Mouse (Mus musculus) forebrain, embryonic 13.5 days (tissue): ENCODE data around the gene Irf2bp2. TPM values are rescaled to one million over a fixed set of nuclear protein-coding genes. Genes with fewer than 3 reads are reported as not detected.

Source experiments
- ATAC-seq: fragments of 200-750 bp; cut with Nextera tagmentation; 2 replicates; pipeline ENCODE4 v1.8.0; 2017
- H3K27ac ChIP-seq: fragments of 300-500 bp; sonication (generic); 2 replicates; pipeline ENCODE4 v1.5.1; 2015; ENCODE audit warnings: inconsistent platforms, mild to moderate bottlenecking, moderate library complexity
- H3K27me3 ChIP-seq: fragments of 300-500 bp; sonication (generic); 2 replicates; pipeline ENCODE4 v1.6.1; 2015; ENCODE audit warnings: mild to moderate bottlenecking, inconsistent platforms
- H3K36me3 ChIP-seq: fragments of 300-500 bp; sonication (generic); 2 replicates; pipeline ENCODE4 v1.6.1; 2015; ENCODE audit warnings: mild to moderate bottlenecking, inconsistent platforms; ENCODE audit not compliant: poor library complexity, severe bottlenecking
- H3K4me1 ChIP-seq: fragments of 300-500 bp; sonication (generic); 2 replicates; pipeline ENCODE4 v1.6.1; 2015; ENCODE audit warnings: inconsistent platforms
- H3K4me2 ChIP-seq: fragments of 300-500 bp; sonication (generic); 2 replicates; pipeline ENCODE4 v1.6.1; 2015; ENCODE audit warnings: inconsistent platforms, mild to moderate bottlenecking, moderate library complexity
- H3K4me3 ChIP-seq: fragments of 300-500 bp; sonication (generic); 2 replicates; pipeline ENCODE4 v1.5.1; 2015; ENCODE audit warnings: mild to moderate bottlenecking, inconsistent platforms
- H3K9ac ChIP-seq: fragments of 300-500 bp; sonication (generic); 2 replicates; pipeline ENCODE4 v1.6.1; 2015; ENCODE audit warnings: mild to moderate bottlenecking, inconsistent platforms
- H3K9me3 ChIP-seq: fragments of 300-500 bp; sonication (generic); replicated peaks from 2 replicates; pipeline ENCODE4 v1.6.1; 2016; ENCODE audit warnings: inconsistent platforms
- WGBS: fragments of 180-500 bp; shearing (Covaris S2); methylation state at CpG from one replicate; pipeline ENCODE4 v1.1.7; 2015; 5-methylcytosine and 5-hydroxymethylcytosine counted together
- polyA plus RNA-seq: library from polyadenylated mRNA; unstranded; fragments of >200 nt; fragmentation: Nextera tagmentation; extraction: Ambion mirVana; gene quantifications from 2 replicates; pipeline ENCODE4 v1.2.1, GENCODE M21; 2015

The Irf2bp2 gene
- polyA plus RNA-seq, 1 experiment from 2014 or later: 8.3 TPM

DNA sequence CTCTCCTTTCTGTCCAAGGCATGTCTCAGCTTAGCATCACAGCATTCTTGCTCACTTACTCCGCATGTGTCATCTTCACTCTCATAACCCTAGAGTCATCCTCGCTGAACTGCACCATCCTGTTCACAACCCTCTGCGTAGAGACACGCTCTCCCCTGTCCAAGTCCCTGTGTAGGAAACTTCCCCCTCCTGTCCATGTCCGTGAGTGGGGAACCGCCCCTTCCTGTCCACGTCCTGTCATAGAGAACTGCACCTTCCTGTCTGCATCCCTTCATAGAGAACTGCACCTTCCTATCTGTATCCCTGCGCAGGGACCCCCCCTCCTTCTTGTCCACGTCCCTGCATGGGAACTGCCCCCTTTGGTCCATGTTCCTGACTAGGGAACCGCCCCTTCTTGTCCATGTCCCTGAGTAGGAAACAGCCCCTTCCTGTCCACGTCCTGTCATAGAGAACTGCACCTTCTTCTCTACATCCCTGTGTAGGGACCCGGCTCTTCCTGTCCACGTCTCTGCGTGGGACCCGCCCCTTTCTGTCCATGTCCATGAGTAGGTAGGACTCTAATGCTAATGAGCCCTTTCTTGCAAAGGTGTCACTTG, 22.6 kb downstream of the Irf2bp2 start:
- Histone ChIP-seq H3K4me1 (peaks cover 33% of the 10 kb centered on the region), H3K27me3 (no peaks in the 10 kb centered on the region), H3K9me3 (no peaks in the 10 kb centered on the region), H3K9ac (no peak overlapping the region), H3K4me2 (no peak overlapping the region), H3K36me3 (no peaks in the 10 kb centered on the region), H3K4me3 (no peak overlapping the region), H3K27ac (no peak overlapping the region)
- no peak for ATAC-seq
- 90% methylated on average over 15 of the region's 15 CpGs for WGBS

DNA sequence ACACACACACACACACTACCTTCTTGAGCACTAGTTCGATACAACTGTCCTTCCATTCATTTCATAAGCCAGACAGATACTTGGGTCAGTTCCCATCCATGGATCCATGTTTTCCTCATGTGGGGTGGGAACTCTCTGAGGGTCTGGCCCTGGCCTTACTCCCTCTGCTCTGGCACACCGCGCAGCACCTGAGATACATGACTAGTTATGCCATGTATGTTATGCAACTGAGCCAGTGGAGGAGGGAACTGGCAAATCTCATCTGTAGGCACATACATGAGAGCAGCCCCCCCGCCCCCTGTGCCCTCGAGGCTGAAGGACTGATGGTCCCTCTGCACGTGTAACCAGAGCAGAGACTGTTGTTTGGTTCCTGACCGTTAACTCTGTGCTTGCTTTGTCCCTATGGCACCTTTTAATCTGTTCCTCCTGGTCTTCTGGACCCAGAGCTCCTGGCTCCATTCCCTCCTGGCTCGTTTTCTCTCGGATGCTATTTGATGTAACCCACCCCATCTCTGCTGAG, 23.2 kb downstream of the Irf2bp2 start:
- ATAC-seq: no peak
- no peak overlapping the region for H3K4me3 ChIP-seq
- H3K9me3 ChIP-seq: no peaks in the 10 kb centered on the region
- no peak overlapping the region for H3K4me2 ChIP-seq
- no peaks in the 10 kb centered on the region for H3K27me3 ChIP-seq
- no peak overlapping the region for H3K9ac ChIP-seq
- 66% methylated on average over 9 of the region's 9 CpGs for WGBS
- H3K36me3 ChIP-seq: no peaks in the 10 kb centered on the region
- H3K27ac ChIP-seq: no peak overlapping the region
- H3K4me1 ChIP-seq: peaks cover 39% of the 10 kb centered on the region

DNA sequence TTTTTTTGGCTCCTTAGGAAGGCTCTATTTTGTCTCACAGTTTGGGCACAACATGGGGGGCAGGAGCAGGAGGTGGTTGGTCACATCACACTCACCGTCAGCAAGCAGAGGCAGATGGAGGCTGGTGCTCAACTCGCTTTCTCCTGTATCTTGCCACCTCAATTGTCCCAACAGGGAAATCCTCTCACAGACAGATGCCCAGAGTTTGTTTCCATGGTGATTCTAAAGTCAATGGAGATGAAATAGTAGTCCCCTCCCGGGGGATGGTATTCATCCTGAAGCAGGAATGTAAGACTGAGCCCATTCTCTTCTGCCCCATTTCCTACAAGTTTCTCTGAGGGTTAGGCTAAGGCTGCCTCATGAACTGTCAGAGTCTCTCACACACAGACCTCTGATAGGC, 23.7 kb downstream of the Irf2bp2 start:
- Histone ChIP-seq H3K9me3 (no peaks in the 10 kb centered on the region), H3K36me3 (no peaks in the 10 kb centered on the region), H3K4me1 (peaks cover 41% of the 10 kb centered on the region), H3K9ac (no peak overlapping the region), H3K4me2 (no peak overlapping the region), H3K4me3 (no peak overlapping the region), H3K27ac (0 out of 2 replicates have a peak overlapping the region, but pooled peaks have one; percentile 54), H3K27me3 (no peaks in the 10 kb centered on the region)
- 22% methylated on average over 3 of the region's 3 CpGs for WGBS
- no peak for ATAC-seq

DNA sequence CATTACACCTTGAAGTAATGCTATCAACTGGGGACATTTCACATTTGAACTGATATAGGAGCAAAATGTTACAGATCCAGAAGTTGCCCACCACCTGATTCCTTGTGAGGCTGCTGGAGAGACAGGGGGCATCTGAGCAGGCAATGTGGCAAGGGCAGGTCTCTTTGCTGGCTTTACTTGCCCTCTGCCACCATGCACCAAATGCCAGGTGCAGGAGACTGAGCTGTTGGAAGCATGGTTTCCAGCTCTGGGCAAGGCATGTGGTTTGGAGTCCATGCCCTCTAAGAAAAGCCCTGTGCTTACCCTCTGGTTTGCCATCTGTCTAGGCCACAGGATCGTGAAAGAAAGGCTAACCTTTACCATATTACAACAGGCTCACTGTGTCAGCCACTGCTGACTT, 24.1 kb downstream of the Irf2bp2 start:
- H3K36me3 ChIP-seq: no peaks in the 10 kb centered on the region
- H3K4me3 ChIP-seq: no peak overlapping the region
- WGBS: 63% methylated on average over 1 of the region's 1 CpGs
- no peaks in the 10 kb centered on the region for H3K9me3 ChIP-seq
- no peak for ATAC-seq
- no peaks in the 10 kb centered on the region for H3K27me3 ChIP-seq
- H3K9ac ChIP-seq: no peak overlapping the region
- no peak overlapping the region for H3K4me2 ChIP-seq
- peak overlapping the region; percentile 54; the same call in 1 of the 2 replicates for H3K27ac ChIP-seq
- peaks cover 41% of the 10 kb centered on the region for H3K4me1 ChIP-seq

DNA sequence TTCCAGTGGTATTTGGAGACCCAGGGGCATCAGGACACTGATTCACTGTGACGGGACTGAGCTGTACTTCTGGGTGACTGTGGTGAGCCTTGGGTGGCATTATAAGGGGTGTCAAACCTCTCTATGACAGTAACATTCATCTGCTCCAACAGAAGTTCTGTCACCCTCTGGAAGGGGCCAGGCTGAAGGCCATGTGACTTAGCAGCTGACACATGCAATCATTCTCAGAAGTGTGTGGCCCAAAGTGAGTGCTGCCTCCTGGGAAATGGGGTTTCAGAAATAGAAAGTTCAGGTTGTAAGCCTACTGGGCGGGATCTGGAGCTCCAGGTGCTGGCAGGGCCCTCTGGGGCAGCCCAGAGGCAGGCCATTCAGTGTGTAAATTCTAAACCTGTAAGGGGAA, 26.1 kb downstream of the Irf2bp2 start:
- Histone ChIP-seq H3K36me3 (no peaks in the 10 kb centered on the region), H3K9me3 (no peaks in the 10 kb centered on the region), H3K27ac (peak overlapping the region; percentile 76; the same call in 1 of the 2 replicates), H3K4me2 (no peak overlapping the region), H3K4me1 (peaks cover 41% of the 10 kb centered on the region), H3K27me3 (no peaks in the 10 kb centered on the region), H3K9ac (peak overlapping the region; percentile 12; the same call in 1 of the 2 replicates), H3K4me3 (no peak overlapping the region)
- ATAC-seq: no peak
- WGBS: 61% methylated on average over 2 of the region's 2 CpGs

DNA sequence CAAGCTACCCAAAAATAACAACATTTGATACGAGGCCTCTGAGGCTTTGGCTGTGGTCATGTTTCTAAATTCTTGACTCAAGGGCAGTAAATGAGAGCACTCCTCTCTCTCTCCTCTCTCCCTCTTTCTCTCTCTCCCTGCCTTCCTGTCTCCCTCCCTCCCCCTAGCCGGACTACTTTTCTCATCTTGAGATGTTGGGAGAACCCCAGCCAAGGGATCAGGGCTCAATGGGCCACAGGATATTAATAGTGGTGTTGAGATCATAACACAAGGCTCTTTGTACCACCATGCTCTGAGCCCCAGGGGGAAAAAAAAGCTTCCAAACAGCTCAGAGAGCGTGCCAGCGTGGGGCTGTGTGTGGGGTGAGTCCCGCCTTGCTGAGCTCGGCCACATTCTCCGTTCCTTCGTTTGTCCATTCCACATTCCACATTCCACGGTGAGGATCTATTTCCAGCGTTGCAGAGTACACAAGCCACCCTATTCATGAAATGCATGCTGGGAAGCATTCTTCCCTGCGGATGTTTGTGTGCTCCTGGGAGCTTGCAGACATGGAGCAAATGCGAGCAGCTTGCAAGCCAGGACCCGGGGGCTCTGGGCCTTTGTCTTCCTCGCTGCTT, 27.2 kb downstream of the Irf2bp2 start:
- Histone ChIP-seq H3K9ac (peak overlapping the region; percentile 40; the same call in 1 of the 2 replicates), H3K4me1 (peaks cover 41% of the 10 kb centered on the region), H3K27ac (peak overlapping the region; percentile 76), H3K9me3 (no peaks in the 10 kb centered on the region), H3K36me3 (no peaks in the 10 kb centered on the region), H3K4me3 (no peak overlapping the region), H3K4me2 (peak overlapping the region; percentile 36), H3K27me3 (no peaks in the 10 kb centered on the region)
- WGBS: 2% methylated on average over 14 of the region's 14 CpGs
- ATAC-seq: peak; percentile 79

DNA sequence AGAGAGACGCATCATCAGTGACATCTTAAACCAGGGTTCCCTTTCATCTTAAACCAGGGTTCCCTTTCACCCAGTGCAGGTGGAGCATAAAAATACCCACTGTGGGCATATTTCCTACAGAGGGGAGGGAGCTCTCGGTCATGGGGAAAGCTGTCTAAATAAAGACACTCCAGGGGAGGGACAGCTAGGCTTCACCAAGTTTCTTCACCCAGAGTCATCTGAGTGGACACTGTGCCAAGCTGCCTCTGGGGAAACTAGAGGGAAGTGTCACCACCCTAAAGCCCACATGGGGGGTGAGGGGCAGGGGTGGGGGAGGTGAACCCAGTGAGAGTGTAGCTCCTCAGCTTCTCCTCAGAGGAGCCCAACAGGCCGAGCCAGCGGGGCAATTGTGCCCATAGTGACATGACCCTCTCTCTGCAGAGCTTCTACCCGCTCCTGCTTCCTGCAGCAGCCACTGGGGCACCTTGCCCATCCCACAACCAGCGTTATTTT, 27.8 kb downstream of the Irf2bp2 start:
- 0 out of 2 replicates have a peak overlapping the region, but pooled peaks have one; percentile 40 for H3K9ac ChIP-seq
- peak; percentile 34; the same call in 1 of the 2 replicates for ATAC-seq
- 46% methylated on average over 6 of the region's 6 CpGs for WGBS
- peak overlapping the region; percentile 36; the same call in 1 of the 2 replicates for H3K4me2 ChIP-seq
- no peak overlapping the region for H3K4me3 ChIP-seq
- H3K36me3 ChIP-seq: no peaks in the 10 kb centered on the region
- H3K27me3 ChIP-seq: no peaks in the 10 kb centered on the region
- peak overlapping the region; percentile 76 for H3K27ac ChIP-seq
- H3K9me3 ChIP-seq: peaks cover 3% of the 10 kb centered on the region; the same call in 1 of the 2 replicates
- peaks cover 41% of the 10 kb centered on the region for H3K4me1 ChIP-seq

DNA sequence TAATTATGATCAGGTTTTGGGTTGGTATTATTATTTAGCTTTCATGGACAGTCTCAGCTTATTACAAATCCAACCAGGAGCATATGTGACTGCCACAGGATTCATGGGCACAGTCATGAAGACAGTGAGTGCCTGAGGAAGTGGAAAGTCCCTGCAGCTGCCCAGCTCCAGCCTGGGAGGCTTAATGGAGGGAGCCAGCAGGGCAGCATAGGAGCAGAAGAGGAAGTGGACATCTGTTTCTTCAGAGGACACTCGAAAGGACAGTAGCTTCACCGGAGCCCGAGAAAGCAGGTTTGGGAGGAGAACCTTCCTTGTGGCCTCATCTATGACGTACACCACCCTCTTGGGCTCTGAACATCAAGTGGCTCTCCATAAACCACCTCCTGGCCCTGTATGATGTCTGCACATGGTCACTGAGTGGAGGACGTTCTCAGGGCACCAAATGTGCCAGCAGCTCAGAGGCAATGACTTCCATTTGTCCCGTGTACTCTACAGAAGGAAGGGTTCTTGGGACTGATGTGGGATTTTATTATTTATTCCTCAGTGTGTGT, 28.5 kb downstream of the Irf2bp2 start:
- H3K4me1 ChIP-seq: peaks cover 37% of the 10 kb centered on the region
- no peak overlapping the region for H3K4me2 ChIP-seq
- H3K9ac ChIP-seq: no peak overlapping the region
- no peaks in the 10 kb centered on the region for H3K36me3 ChIP-seq
- H3K27ac ChIP-seq: 0 out of 2 replicates have a peak overlapping the region, but pooled peaks have one; percentile 76
- peaks cover 3% of the 10 kb centered on the region; the same call in 1 of the 2 replicates for H3K9me3 ChIP-seq
- 83% methylated on average over 6 of the region's 6 CpGs for WGBS
- H3K27me3 ChIP-seq: no peaks in the 10 kb centered on the region
- no peak for ATAC-seq
- H3K4me3 ChIP-seq: no peak overlapping the region

DNA sequence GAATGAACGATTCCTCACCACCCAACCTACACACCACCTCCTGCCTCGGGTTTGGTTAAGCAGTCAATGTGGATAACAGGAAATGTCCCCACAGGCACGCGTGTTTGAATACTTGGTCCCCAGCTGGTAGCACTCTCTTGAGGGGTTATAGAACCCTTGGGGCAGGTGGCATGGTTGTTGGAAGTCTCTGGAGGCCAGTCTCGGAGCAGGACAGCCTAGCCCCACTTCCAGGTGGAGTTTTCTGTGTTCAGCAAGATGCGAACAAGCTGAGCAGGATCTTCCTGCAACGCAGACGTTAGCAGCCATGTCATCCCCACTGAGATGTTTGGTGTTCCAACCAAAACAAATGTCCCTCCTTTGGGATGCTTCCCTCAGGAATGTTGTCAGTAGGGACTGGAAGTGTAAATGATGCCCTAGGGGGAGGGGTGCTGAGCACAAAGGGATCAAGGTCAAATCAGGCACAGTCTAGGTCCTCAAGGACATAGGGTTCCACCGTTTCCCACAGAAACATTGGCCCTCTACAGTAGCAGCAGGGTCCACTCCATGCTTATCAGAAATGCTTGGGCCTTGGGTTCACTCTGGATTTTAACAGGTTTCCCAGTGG, 29.1 kb downstream of the Irf2bp2 start:
- Histone ChIP-seq H3K4me2 (no peak overlapping the region), H3K27ac (no peak overlapping the region), H3K4me1 (peaks cover 30% of the 10 kb centered on the region), H3K9ac (no peak overlapping the region), H3K4me3 (no peak overlapping the region), H3K36me3 (no peaks in the 10 kb centered on the region), H3K9me3 (peaks cover 3% of the 10 kb centered on the region; the same call in 1 of the 2 replicates), H3K27me3 (no peaks in the 10 kb centered on the region)
- 84% methylated on average over 9 of the region's 9 CpGs for WGBS
- ATAC-seq: no peak

DNA sequence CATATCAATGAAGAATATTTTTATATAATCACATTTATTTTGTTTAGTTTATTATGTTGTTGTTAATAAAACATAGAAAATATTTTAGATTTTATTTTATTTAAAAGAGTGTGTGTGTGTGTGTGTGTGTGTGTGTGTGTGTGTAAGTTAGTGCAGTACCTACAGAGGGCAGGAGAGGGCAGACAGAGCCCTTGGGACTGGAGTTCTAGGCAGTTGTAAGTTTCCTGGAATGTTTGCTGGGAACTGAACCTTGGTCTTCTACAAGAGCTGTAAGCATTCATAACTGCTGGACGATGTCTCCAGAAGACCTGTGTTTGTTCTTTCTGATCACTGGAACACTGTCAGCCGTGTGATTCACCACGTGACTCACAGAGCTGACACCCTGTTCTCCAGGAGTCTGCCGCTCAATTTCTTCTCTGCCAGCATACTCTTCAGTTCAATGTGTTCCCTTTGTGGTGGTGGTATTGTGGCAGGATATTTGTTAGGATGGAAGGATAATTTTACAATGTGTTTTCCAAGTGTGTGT, 32.4 kb downstream of the Irf2bp2 start:
- Histone ChIP-seq H3K27me3 (no peaks in the 10 kb centered on the region), H3K36me3 (no peaks in the 10 kb centered on the region), H3K9me3 (peaks cover 3% of the 10 kb centered on the region; the same call in 1 of the 2 replicates), H3K4me3 (no peak overlapping the region), H3K9ac (no peak overlapping the region), H3K4me2 (no peak overlapping the region), H3K27ac (no peak overlapping the region), H3K4me1 (peaks cover 16% of the 10 kb centered on the region)
- 95% methylated on average over 4 of the region's 4 CpGs for WGBS
- no peak for ATAC-seq

DNA sequence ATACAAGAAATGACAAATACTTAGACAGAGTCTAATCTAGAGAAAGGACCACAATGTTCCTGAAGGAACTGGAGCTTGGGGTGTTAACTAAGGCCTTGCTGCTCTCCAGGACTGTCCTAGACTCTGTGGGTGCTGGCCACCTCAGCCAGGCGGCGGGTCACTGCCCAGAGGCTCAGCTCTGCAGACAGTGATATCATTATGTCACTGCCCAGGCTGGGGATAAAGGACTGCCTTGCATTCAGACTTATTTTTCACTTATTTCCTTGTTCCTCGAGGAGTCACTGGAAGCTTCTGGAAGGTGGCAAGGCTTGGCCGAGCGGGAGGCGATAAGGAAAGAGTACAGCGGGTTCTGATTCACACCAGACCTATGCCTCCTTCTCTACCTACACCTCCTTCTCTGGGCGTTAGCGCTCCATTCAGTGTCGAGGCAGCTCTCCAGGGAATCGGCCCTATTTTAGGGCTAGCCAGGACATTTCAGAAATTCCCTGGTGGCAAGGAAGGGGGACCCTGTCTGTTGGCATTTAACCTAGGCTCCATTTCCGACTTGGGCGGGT, 35.3 kb downstream of the Irf2bp2 start:
- Histone ChIP-seq H3K27me3 (no peaks in the 10 kb centered on the region), H3K9me3 (peaks cover 3% of the 10 kb centered on the region; the same call in 1 of the 2 replicates), H3K4me2 (no peak overlapping the region), H3K4me1 (peaks cover 5% of the 10 kb centered on the region), H3K27ac (no peak overlapping the region), H3K36me3 (no peaks in the 10 kb centered on the region), H3K4me3 (no peak overlapping the region), H3K9ac (no peak overlapping the region)
- ATAC-seq: no peak
- 94% methylated on average over 13 of the region's 13 CpGs for WGBS
